Mouse (Mus musculus) gastrocnemius, postnatal 14 days (tissue): ENCODE results near the gene Wipf3. TPM values are rescaled to one million over a fixed set of nuclear protein-coding genes. Genes with fewer than 3 reads are reported as not detected.

Experiments
- DNase-seq: peaks from one replicate; pipeline ENCODE4 v3.0.0; 2021; ENCODE audit warnings: mixed read lengths
- intact Hi-C: fragments of 180-260 bp; cut with DNase I; formaldehyde crosslinking; loops from one replicate; pipeline ENCODE4 v1.15.1; 2025; ENCODE audit warnings: low total_unique reads
- total RNA-seq, 2 experiments: library from RNA; stranded (reverse); gene quantifications; 2 replicates each; pipeline ENCODE4 v1.2.3; 2021

Gene Wipf3
- total RNA-seq, 2 experiments from 2014 or later = 9.6 to 11.7 TPM

- no peak for DNase-seq
- intact Hi-C loops = loop anchor here (2.0 kb wide), 1 partner anchor 118 kb away; no protein-coding TSS in a partner anchor
These were observed 78.9 kb downstream of the Wipf3 start for GRCm38 (mm10) chr6:54508256-54508793.

GRCm38 (mm10) chr6:54509264-54509663, 79.9 kb downstream of the Wipf3 start:
- intact Hi-C loops = loop anchor here (2.0 kb wide), 1 partner anchor 118 kb away; no protein-coding TSS in a partner anchor
- no peak for DNase-seq

GRCm38 (mm10) chr6:54512256-54512655, 82.9 kb downstream of the Wipf3 start:
- intact Hi-C loops = no loop called here
- no peak for DNase-seq

- DNase-seq = no peak
- intact Hi-C loops = no loop called here
These were observed 87.2 kb downstream of the Wipf3 start for GRCm38 (mm10) chr6:54516512-54517134.

GRCm38 (mm10) chr6:54518758-54519157, 89.4 kb downstream of the Wipf3 start:
- no peak for DNase-seq
- intact Hi-C loops = no loop called here

GRCm38 (mm10) chr6:54528666-54529065, 99.3 kb downstream of the Wipf3 start:
- DNase-seq = no peak
- intact Hi-C loops = no loop called here

- intact Hi-C loops = no loop called here
These were observed 100.8 kb downstream of the Wipf3 start for GRCm38 (mm10) chr6:54530182-54530581.

GRCm38 (mm10) chr6:54531048-54531481, 101.7 kb downstream of the Wipf3 start:
- intact Hi-C loops = no loop called here
- peak; percentile 39 for DNase-seq

More at GRCm38 (mm10) chr6:54530182-54530581, 100.8 kb downstream of the Wipf3 start:
- no peak for DNase-seq

- intact Hi-C loops = no loop called here
- no peak for DNase-seq
These were observed 106.1 kb downstream of the Wipf3 start for GRCm38 (mm10) chr6:54535485-54535884.

GRCm38 (mm10) chr6:54537053-54537452, 107.7 kb downstream of the Wipf3 start:
- no peak for DNase-seq
- intact Hi-C loops = no loop called here

GRCm38 (mm10) chr6:54538773-54539173, 109.4 kb downstream of the Wipf3 start:
- intact Hi-C loops = no loop called here
- DNase-seq = no peak

- intact Hi-C loops = no loop called here
- DNase-seq = no peak
These were observed 110.0 kb downstream of the Wipf3 start for GRCm38 (mm10) chr6:54539396-54539795.

GRCm38 (mm10) chr6:54540252-54540887, 111.0 kb downstream of the Wipf3 start:
- peak; percentile 17 for DNase-seq
- intact Hi-C loops = no loop called here

GRCm38 (mm10) chr6:54542836-54543235, 113.4 kb downstream of the Wipf3 start:
- intact Hi-C loops = no loop called here
- DNase-seq = no peak

- no peak for DNase-seq
- intact Hi-C loops = no loop called here
These were observed 114.2 kb downstream of the Wipf3 start for GRCm38 (mm10) chr6:54543646-54544045.

- intact Hi-C loops = no loop called here
- no peak for DNase-seq
These were observed 119.1 kb downstream of the Wipf3 start for GRCm38 (mm10) chr6:54548314-54549019.

GRCm38 (mm10) chr6:54549311-54549710, 119.9 kb downstream of the Wipf3 start:
- DNase-seq = no peak
- intact Hi-C loops = no loop called here

GRCm38 (mm10) chr6:54550801-54551323, 121.5 kb downstream of the Wipf3 start:
- intact Hi-C loops = no loop called here
- DNase-seq = no peak

GRCm38 (mm10) chr6:54552721-54553413, 123.5 kb downstream of the Wipf3 start:
- DNase-seq = no peak
- intact Hi-C loops = no loop called here
